In the genomic region with DNA sequence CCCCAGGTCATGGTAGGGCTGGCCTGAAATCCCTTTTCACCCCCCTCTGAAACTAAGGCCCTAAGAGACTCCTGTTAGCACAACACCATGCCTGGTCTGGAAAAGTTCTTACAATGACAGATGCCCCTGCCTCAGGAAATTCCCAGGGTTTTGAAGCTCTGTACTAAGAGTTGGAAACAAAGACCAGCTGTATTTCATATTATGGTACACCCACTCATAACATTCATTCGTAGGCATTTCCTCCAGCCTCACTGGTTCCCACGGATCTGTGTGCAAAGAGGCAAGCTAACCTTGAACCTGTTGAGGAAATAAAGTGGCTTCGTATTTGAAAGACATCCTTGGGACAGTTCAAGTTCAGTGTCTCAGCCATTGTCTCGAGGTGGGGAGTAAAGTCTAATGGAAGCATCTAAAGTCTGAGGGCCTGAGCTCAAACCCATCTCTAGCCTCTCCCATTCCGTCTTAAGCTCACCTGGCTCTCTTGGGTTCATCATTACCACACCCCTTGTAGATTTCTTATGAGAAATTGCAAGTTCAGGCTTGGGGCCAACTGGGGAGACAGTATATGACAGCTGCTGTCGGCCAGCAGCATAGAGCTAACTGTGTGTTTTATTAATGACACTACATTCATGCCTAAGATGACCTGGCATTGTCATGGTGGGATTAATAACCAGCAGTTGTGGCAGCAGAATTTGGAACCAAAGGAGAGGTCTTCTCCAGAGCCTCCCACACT, we compare ENCODE assay signal across 11 mouse cellular contexts. TPM values are rescaled to one million over a fixed set of nuclear protein-coding genes. Genes with fewer than 3 reads are reported as not detected.
DNase-seq lines count a peak whose midpoint lies in the region; ATAC-seq lines count a peak whose summit lies in the region.
"Had no signal": no experiment of that assay in that cellular context is flagged by ENCODE, and none has a peak within 500 bp of the region (broad histone marks: within the 10 kb centered on the region; RNA-seq: fewer than 3 reads in every experiment).

No protein-coding gene starts in this region.

- peak; percentile 38 for ATAC-seq in lung, embryonic 16.5 days (ENCODE audit: low read depth)
- no peak for ATAC-seq in heart, embryonic 13.5 days (ENCODE audit: extremely low read depth, insufficient number of reproducible peaks, low FRiP score, low TSS enrichment)
- no peak; the same call in 1 of the 2 replicates for ATAC-seq in stomach, embryonic 14.5 days (ENCODE audit: insufficient number of reproducible peaks, insufficient read depth, low FRiP score, low read depth)
- ATAC-seq in CD4-positive, CD25-positive, alpha-beta regulatory T cell, adult 4 months = no peak

- no peaks in the 10 kb centered on the region for H3K27me3 ChIP-seq in lung, embryonic 16.5 days (ENCODE audit: control insufficient read depth, insufficient read depth, low read depth, low read length)
- H3K27me3 ChIP-seq in heart, embryonic 13.5 days (replicated peaks) = no peaks in the 10 kb centered on the region
- H3K27me3 ChIP-seq in stomach, embryonic 14.5 days (ENCODE audit: control insufficient read depth, insufficient read depth, low read length) = no peaks in the 10 kb centered on the region
- H3K27me3 ChIP-seq: forebrain, embryonic 12.5 days had no signal

- H3K9ac ChIP-seq in lung, embryonic 16.5 days (ENCODE audit: low read length) = no peak overlapping the region
- H3K9ac ChIP-seq in heart, embryonic 13.5 days = no peak overlapping the region
- H3K9ac ChIP-seq in stomach, embryonic 14.5 days (replicated peaks; ENCODE audit: low read depth, low read length) = no peak overlapping the region
- H3K9ac ChIP-seq: forebrain, embryonic 12.5 days had no signal

- peak overlapping the region; percentile 85 for H3K27ac ChIP-seq in lung, embryonic 16.5 days (ENCODE audit: low read length)
- peak overlapping the region; percentile 74 for H3K27ac ChIP-seq in heart, embryonic 13.5 days (replicated peaks)
- H3K27ac ChIP-seq in stomach, embryonic 14.5 days (ENCODE audit: low read length) = peak overlapping the region; percentile 44; the same call in 1 of the 2 replicates
- H3K27ac ChIP-seq: forebrain, embryonic 12.5 days; macrophage had no signal

- peaks cover 44% of the 10 kb centered on the region for H3K4me1 ChIP-seq in lung, embryonic 16.5 days (replicated peaks; ENCODE audit: control insufficient read depth, insufficient read depth, low read length)
- peaks cover 64% of the 10 kb centered on the region for H3K4me1 ChIP-seq in heart, embryonic 13.5 days
- H3K4me1 ChIP-seq in stomach, embryonic 14.5 days (ENCODE audit: control insufficient read depth, insufficient read depth, low read length) = 0 out of 2 replicates have a peak, but pooled peaks cover 11% of the 10 kb centered on the region

- intact Hi-C loops in heart, postnatal 25 days (cut with DNase I) = loop anchor here (2.0 kb wide), 1 partner anchor 16 kb away; no protein-coding TSS in a partner anchor

- peak; percentile 41 to 78 for DNase-seq in heart, adult 9 months (ENCODE audit: low spot score in 2 of 2)
- no peak for DNase-seq in heart, postnatal 25 days (ENCODE audit: low spot score)
- DNase-seq in lung, adult 18-20 months = no peak
- DNase-seq in left cerebral cortex, adult 8-10 months (ENCODE audit: low spot score in 2 of 2) = no peak
- DNase-seq: cerebellum, adult 11-12 months had no signal

- H3K4me2 ChIP-seq in lung, embryonic 16.5 days (ENCODE audit: low read depth, low read length) = no peak overlapping the region
- H3K4me2 ChIP-seq in heart, embryonic 13.5 days = no peak overlapping the region
- H3K4me2 ChIP-seq in stomach, embryonic 14.5 days (replicated peaks; ENCODE audit: low read depth, low read length) = no peak overlapping the region
- H3K4me2 ChIP-seq: forebrain, embryonic 12.5 days had no signal

- 45% methylated on average over 6 of the region's 6 CpGs for WGBS in lung, embryonic 16.5 days
- WGBS in heart, embryonic 13.5 days = 68% methylated on average over 6 of the region's 6 CpGs
- 55% methylated on average over 6 of the region's 6 CpGs for WGBS in stomach, embryonic 14.5 days

- H3K36me3 ChIP-seq in lung, embryonic 16.5 days (ENCODE audit: control insufficient read depth, insufficient read depth, low read length) = 0 out of 2 replicates have a peak, but pooled peaks cover 4% of the 10 kb centered on the region
- peaks cover 23% of the 10 kb centered on the region for H3K36me3 ChIP-seq in heart, embryonic 13.5 days
- H3K36me3 ChIP-seq in stomach, embryonic 14.5 days (ENCODE audit: control insufficient read depth, insufficient read depth, low read length) = no peaks in the 10 kb centered on the region
- H3K36me3 ChIP-seq: forebrain, embryonic 12.5 days had no signal

- H3K4me3 ChIP-seq in lung, embryonic 16.5 days (ENCODE audit: low read length) = no peak overlapping the region
- no peak overlapping the region for H3K4me3 ChIP-seq in heart, embryonic 13.5 days
- H3K4me3 ChIP-seq in stomach, embryonic 14.5 days (ENCODE audit: low read depth, low read length) = no peak overlapping the region
- H3K4me3 ChIP-seq: forebrain, embryonic 12.5 days had no signal

- no peaks in the 10 kb centered on the region for H3K9me3 ChIP-seq in lung, embryonic 16.5 days (ENCODE audit: control insufficient read depth, low read length)
- H3K9me3 ChIP-seq in heart, embryonic 13.5 days = no peaks in the 10 kb centered on the region
- no peaks in the 10 kb centered on the region for H3K9me3 ChIP-seq in stomach, embryonic 14.5 days (ENCODE audit: control insufficient read depth, low read depth, low read length)
- H3K9me3 ChIP-seq: forebrain, embryonic 12.5 days had no signal

RNA-seq across cellular contexts. Expression of gene Rin3, which starts 41.5 kb away (rescaled TPM):
- 10 to 100 TPM; 14.0 to 17.5 TPM for total RNA-seq in heart, postnatal 25 days (2021)
- polyA plus RNA-seq in lung, embryonic 16.5 days (2015; fragmentation: Nextera tagmentation; extraction: Ambion mirVana) = 16.4 and 16.7 TPM in 2 replicates
- polyA plus RNA-seq in heart, embryonic 13.5 days (2015; fragmentation: Nextera tagmentation; extraction: Ambion mirVana) = 8.0 and 10.2 TPM in 2 replicates
- polyA plus RNA-seq in stomach, embryonic 14.5 days (2014; fragmentation: Nextera tagmentation; extraction: Ambion mirVana) = 12.1 and 12.4 TPM in 2 replicates
- total RNA-seq in left cerebral cortex, adult 8-10 months (2022) = 1 to 10 TPM; 2.7 to 5.3 (median 4.9) TPM
- 10 to 100 TPM; 68.3 to 91.8 TPM for polyA plus RNA-seq in CD4-positive, CD25-positive, alpha-beta regulatory T cell, adult 4 months (2017; shearing (Covaris generic))

Comparison
In these comparisons a context has a peak if more than half of its experiments do, and no peak if none do; other contexts are left out.
1. DNase-seq: peak in heart, adult 9 months (2 of 2); none in heart, postnatal 25 days (single experiment), lung, adult 18-20 months (0 of 2) and left cerebral cortex, adult 8-10 months (0 of 2).
2. Peak in every context shown above with its lines, with median percentiles within 50 percentile points of each other: H3K27ac ChIP-seq.